Mouse (Mus musculus) neural tube, embryonic 10.5 days (tissue): ENCODE measurements at regions not wholly inside any gene's neighbourhood (a gene's known extent, or its start where the extent isn't known, plus 50 kb on each side); places are given as distances from the start of the nearest gene placed in this dataset.
A peak's percentile ranks its signal among the peaks of the same experiment; 100 is the strongest.
"Not testable (repeated sequence)": the region's sequence is repeated elsewhere in the genome, so short reads cannot be mapped to it uniquely, and the experiment has no call there.

ENCODE experiments used
- DNase-seq: peaks from one replicate; pipeline ENCODE4 v3.0.0-alpha.2; 2017; ENCODE audit warnings: low spot score; ENCODE audit errors: extremely low spot score

- not testable (repeated sequence) for DNase-seq
Observed at GRCm38 (mm10) chrX:82249456-82249855, 699.2 kb upstream of the Dmd start.

- not testable (repeated sequence) for DNase-seq
Observed at GRCm38 (mm10) chrX:82282376-82282775, 666.3 kb upstream of the Dmd start.

- peak; percentile 13 for DNase-seq
Observed at GRCm38 (mm10) chrX:82310764-82311492, 637.7 kb upstream of the Dmd start.
